Mouse (Mus musculus): ENCODE results near the gene Cdpf1. TPM values are rescaled to one million over a fixed set of nuclear protein-coding genes. Genes with fewer than 3 reads are reported as not detected.
"Not testable (repeated sequence)": the region's sequence is repeated elsewhere in the genome, so short reads cannot be mapped to it uniquely, and the experiment has no call there.

The Cdpf1 gene
- total RNA-seq, 2 experiments from 2014 or later, result 20.7 to 25.4 TPM

GRCm38 (mm10) chr15:85808434-85808833 lies 3.1 kb downstream of the Cdpf1 start:
- DNase-seq, result no peak

GRCm38 (mm10) chr15:85808031-85808430 lies 3.5 kb downstream of the Cdpf1 start:
- no peak for DNase-seq

- DNase-seq, result no peak
Observed at GRCm38 (mm10) chr15:85807404-85807803, 4.1 kb downstream of the Cdpf1 start.

- DNase-seq, result no peak
Observed at GRCm38 (mm10) chr15:85806886-85807285, 4.6 kb downstream of the Cdpf1 start.

- DNase-seq, result peak; percentile 65
Observed at GRCm38 (mm10) chr15:85802931-85803330, 8.6 kb downstream of the Cdpf1 start.

GRCm38 (mm10) chr15:85798676-85799075 lies 12.8 kb downstream of the Cdpf1 start:
- no peak for DNase-seq

GRCm38 (mm10) chr15:85795516-85795915 lies 16.0 kb downstream of the Cdpf1 start:
- DNase-seq, result no peak

GRCm38 (mm10) chr15:85792819-85793218 lies 18.7 kb downstream of the Cdpf1 start:
- peak; percentile 70 for DNase-seq

- DNase-seq, result no peak
Observed at GRCm38 (mm10) chr15:85791449-85791848, 20.0 kb downstream of the Cdpf1 start.

GRCm38 (mm10) chr15:85788633-85789032 lies 22.9 kb downstream of the Cdpf1 start:
- no peak for DNase-seq

GRCm38 (mm10) chr15:85788051-85788450 lies 23.4 kb downstream of the Cdpf1 start:
- DNase-seq, result no peak

- DNase-seq, result no peak
Observed at GRCm38 (mm10) chr15:85787482-85787881, 24.0 kb downstream of the Cdpf1 start.

GRCm38 (mm10) chr15:85786711-85787110 lies 24.8 kb downstream of the Cdpf1 start:
- DNase-seq, result no peak

- no peak for DNase-seq
Observed at GRCm38 (mm10) chr15:85784341-85784740, 27.2 kb downstream of the Cdpf1 start.

GRCm38 (mm10) chr15:85783146-85783545 lies 28.4 kb downstream of the Cdpf1 start:
- no peak for DNase-seq

- not testable (repeated sequence) for DNase-seq
Observed at GRCm38 (mm10) chr15:85778891-85779290, 32.6 kb downstream of the Cdpf1 start.

GRCm38 (mm10) chr15:85776771-85777170 lies 34.7 kb downstream of the Cdpf1 start:
- no peak for DNase-seq

- DNase-seq, result no peak
Observed at GRCm38 (mm10) chr15:85776241-85776640, 35.3 kb downstream of the Cdpf1 start.

GRCm38 (mm10) chr15:85775001-85775400 lies 36.5 kb downstream of the Cdpf1 start:
- no peak for DNase-seq

GRCm38 (mm10) chr15:85774419-85774818 lies 37.1 kb downstream of the Cdpf1 start:
- DNase-seq, result no peak

- no peak for DNase-seq
Observed at GRCm38 (mm10) chr15:85772146-85772740, 39.3 kb downstream of the Cdpf1 start.

GRCm38 (mm10) chr15:85771306-85772121 lies 40.0 kb downstream of the Cdpf1 start:
- DNase-seq, result peak; percentile 53

- DNase-seq, result no peak
Observed at GRCm38 (mm10) chr15:85768991-85769390, 42.5 kb downstream of the Cdpf1 start.

- DNase-seq, result no peak
Observed at GRCm38 (mm10) chr15:85766677-85767076, 44.8 kb downstream of the Cdpf1 start.

Measured in adrenal gland, postnatal 10 days (tissue).